Mouse (Mus musculus): ENCODE results near the gene Cys1.

Cys1 gene

DNA sequence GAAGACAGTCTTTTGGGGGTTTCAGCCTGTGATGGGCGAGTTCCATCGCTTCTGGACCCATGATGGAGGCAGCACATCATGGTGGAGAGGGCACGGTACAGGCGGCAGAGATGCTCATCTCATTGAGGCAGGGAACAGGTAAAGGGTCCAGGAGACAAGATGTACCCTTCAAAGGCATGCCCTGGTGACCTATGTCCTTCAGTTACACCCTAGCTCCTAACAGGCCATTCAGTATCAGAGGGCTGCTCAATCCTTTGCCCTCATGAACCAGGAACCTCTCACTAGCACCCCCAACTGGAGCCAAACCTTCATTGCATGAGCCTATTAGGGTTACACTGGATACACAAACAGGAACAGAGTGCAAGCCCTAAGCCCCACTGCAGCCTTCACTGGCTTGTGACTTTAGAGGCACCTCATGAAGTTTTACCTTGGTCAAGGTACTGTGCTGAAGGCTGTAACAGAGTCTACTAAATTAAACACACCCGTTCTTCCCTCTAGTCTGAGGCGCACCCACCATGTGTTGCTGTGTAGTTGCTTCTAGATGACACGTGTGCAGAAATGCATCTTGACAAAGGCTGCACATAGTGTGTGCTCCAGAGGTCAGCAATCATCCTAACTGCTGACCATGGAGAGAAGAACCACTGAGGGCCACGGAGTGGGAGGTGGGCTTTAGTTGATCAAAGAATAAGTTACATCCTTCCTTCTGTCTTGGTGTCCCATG is 16.0 kb upstream of the Cys1 start:
- DNase-seq: no peak

DNA sequence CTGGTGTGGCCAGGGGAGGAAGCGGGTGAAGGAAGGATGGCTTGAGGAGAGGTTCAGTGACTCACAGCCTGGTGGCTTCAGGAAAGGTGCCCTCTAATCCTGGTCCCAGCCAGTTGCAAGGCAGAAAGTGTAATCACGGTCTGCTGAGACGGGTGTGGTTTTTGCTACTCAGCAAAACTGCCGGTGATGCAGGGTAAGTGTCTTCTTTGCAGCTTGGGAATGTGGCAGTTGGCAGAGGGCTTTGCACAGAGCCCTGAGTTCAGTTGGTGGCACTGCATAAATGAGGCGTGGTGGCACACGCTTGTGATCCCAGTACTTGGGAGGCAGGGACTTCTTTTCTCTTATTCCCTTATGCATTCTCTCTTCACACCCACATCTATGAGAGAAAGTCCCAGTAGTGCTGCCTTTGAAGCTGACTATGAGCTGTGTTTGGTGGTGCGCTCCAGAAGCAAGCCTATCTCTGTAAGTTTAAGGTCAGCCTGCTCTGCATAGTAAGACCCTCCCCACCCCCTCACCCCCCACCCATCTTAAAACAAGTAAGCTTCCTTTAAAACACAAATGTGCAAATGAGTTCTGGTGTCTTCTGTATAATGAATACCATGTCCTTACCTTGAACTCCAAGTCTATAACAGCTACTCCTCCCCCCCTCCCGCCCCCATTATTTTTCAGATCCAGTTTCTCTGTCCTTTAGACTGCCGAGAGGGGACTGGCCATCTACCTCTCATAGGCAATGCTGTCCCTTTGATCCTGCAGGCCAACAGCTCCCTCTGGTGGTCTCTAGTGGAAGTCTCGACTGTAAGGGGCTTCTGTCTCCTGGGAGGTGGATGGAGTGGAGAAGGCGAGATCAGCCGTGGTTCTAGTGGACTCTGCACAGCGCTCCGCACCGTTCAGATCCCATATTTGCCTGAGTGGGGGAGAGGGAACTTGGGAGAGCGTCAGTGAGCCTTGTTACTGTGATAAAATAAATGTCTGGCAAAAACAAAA is 15.2 kb upstream of the Cys1 start:
- peak; percentile 94 for DNase-seq

DNA sequence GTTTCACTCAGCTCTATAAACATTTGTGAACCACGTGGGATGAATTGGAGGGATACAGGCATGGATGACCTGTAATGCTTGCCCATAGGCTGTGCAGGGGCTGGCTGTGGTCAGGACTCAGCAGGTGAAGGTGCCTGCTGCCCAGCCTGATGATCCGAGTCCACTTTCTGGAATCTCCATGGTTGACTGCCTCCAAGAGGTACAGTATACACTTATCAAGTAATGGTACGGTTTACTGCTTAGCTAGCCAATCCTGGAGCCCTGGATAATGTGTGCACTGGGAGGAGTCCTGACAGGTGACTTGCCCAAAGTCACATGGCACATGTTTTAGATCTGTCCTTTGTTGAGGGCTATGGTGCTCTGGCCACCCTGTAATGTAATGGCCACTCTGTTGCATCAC is 8.7 kb upstream of the Cys1 start:
- DNase-seq: no peak

DNA sequence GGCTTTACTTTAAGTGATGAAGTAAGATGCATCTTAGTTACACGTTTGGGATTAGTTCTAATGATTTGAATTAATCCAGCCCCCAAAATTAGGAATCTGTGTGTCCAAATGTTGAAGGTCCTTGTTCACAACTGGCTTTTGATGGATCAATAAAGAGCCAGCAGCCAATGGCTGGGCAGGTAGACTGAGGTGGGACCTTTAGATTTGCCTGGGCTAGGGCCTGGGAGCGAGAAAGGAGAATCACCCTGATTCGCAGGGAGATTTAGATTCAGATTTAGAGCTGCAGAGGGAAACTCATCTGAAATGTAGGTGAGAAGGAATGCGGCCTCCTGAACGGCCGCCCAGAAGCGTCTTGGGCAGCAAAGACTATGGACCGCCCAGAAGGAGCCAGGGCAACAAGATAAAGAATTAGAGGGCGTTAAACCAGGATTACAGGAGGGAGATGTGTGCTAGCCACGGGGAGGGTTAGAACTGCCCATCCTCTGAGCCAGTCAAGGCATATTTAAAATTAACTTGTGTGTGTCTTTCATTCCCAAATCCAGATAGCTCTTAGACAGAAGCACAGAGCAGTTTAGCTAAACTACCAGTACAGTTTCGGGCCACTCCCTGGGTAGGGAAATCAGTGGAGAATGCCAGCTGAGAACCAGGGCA is 5.2 kb upstream of the Cys1 start:
- no peak for DNase-seq

DNA sequence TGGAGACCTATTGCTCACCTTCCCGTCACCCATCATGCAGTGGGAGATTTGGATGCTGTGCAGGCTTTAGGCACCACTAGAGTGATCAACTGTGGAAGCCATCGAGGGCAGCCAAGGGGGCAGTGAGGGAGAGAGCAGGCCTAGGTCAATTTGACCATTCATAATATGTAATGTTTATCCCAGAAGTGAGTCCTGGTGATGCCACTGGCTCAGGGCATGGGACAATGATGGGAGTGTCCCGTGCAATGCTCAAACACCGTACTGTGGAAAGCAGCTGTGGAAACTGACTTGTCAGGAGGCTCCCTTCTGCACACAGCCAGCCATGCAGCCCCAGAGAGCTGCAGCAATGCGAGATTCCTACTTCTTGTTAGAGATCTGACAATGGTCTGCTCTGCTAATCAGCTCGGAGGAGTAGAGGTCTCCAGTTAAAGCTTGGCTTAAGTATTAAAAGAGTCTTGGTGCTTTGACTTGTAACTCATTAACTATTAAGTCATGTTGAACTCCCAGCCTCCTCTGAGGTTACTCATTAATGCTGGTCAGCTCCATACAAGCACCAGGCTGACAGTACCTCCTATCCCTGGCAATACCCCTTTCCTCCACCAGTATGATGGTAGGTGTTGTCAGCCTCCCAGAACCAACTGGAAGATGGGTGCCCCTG is 4.6 kb upstream of the Cys1 start:
- no peak for DNase-seq

DNA sequence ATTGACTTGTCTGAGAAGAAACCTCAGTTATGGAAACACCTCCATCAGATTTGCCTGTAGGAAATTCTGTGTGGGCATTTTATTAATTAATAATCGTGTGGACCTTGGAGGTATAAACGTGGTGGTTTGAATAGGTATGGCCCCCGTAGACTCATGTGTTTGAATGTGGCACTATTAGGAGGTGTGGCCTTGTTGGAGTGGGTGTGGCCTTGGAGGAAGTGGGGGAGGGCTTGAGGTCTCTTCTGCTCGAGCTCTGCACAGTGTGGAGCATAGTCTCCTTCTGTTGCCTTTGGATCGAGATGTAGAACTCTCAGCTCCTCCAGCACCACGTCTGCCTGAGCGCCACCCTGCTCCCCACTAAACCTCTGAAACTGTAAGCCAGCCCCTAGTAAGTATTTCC is 1.8 kb upstream of the Cys1 start:
- no peak for DNase-seq

DNA sequence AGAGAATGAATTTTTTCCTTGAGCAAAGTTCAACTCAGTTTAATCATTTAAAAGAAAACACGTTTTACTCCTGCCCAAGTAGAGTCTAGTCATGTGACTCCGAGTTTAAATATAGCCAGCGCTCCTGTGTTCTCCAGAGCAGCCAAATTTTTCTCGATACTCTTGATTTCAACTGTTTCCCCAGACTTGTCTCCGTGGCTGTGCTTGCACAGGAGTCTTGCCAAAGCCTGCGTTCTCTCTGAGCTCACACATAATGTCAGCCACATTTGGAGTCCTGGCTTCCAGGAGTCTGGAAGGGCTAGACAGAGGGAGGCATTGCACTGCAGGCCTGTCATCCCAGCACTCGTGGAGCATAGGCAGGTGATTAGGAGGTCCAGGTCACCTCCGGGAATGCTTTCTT is 950 bp upstream of the Cys1 start:
- peak; percentile 41 for DNase-seq

DNA sequence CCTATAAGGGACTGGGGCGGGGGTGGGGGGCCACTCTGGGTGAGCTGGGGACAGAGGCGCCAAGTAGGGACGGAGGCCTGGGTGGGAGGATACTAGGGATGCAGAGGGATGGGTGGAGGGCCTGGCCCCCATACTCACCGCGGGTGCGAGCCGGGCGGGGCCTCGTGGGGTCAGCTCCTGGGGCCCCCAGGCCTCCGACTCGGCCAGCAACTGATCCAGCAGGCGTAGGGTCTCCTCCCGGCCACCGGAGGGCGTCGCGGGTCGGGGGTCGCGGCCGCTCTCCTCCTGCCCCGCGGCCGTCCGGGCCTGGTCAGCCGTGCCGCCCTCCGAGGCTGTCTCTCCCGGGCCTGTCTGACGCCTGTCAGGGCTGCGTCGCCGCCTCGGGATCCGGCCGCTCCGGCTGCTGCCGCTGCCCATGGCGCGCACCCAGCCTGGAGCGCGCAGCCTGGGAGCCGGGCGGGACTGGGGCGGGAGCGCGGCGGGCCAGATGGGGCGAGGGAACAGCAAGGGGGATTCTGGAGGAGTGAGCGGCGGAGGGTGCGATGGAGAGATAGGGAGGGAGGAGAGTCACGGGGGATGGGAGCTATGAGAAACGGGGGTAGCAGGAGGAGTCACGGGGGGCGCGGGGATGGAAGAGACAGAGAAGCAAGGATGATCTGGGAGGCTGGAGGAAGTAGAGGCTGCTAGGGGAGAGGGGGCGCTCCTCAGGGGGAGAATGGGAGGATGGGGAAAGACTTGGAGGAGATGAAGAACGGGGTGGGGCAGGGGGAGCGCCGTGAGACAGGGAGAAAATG is 924 bp downstream of the Cys1 start:
- DNase-seq: peak; percentile 47

DNA sequence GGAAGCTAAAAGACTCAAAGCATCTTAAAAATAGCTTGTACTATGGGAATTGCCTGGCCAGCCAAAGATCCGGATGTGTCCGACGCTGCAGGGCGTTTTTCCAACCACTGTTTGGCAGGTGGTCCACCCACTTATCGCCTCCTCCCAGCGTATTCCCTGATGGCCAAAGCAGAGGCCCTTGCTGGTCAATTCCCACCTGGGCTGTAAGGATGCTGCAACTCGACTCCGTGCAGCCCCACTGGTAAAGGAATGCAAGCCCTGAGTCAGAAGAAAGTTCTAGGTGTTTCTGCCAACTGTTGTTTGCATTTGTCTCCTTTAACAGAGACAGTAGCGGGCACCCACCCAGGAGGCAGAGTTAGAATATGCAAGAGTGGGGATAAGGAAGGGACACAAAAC is 1.5 kb downstream of the Cys1 start:
- DNase-seq: peak; percentile 60

DNA sequence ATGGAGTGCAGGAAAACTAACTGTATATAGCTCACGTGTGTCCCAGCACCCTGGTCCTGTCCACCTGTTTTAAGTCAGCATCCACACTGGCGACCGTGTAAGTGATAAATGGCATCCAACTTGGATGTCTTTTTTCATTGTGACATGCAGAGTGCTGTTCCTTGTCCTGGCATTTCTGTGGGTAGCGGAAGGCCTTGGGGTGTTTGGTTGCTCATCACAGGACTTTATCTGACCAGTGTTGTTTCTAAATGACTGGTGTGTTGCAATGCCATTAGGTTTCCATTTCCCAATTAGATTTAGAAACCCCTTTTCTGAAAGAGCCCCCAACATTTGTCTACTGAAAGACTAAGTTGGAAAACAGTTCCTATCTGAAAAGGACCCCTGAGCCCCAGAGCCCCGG is 19.5 kb downstream of the Cys1 start:
- no peak for DNase-seq

DNA sequence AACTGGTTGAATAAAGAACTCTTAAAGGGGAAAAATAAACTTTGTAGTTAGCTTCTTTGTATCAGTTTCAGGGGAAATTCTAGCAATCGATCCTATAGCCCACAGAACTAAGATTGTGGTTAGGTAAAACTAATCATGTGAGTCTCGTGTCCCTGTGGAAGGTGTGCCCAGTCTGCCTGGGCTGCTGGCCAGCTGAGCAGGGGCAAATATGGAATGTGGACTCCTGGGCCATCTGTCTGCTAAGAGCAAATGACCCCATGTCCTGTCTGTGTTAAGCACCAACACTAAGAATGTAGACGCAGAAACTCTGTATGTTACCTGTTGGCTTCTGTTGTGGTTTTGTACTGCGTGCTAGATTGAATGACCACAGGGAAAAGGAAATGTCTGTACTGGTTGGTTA is 20.5 kb downstream of the Cys1 start:
- no peak for DNase-seq

DNA sequence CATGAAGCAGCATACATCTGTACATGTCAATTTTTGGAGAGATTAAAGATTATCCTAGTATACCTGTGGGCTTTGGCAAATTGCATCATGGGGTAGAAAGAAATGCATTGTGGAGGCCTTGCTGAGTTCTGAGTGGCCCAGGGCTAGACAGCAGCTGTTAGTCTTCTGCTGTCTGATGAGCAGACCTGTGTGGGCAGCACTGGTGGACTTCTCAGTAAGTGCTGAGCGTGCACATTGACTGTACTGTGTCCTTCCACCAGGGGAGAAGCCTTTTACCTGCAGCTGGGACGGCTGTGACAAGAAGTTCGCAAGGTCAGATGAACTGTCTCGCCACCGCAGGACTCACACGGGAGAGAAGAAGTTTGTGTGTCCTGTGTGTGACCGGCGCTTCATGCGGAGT is 21.7 kb downstream of the Cys1 start:
- no peak for DNase-seq

DNA sequence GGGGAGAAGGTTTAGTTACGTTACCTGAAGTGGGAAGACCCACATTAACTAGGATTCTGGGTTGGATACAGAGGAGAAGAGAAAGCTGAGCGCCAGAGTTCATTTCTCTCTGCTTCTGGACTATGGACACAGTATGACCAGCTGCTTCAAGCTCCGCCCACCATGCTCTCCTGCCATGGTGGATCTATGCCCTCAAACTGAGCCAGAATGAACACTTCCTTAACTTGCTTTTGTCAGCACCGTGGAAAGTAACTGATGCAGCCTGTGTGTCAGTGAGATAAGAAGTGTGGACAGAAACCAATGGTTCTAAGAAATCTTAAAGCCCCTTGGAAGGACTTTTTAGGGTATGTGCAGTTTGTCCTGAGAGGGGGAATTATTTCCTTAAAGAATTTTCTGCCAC is 22.6 kb downstream of the Cys1 start:
- peak; percentile 31 for DNase-seq

DNA sequence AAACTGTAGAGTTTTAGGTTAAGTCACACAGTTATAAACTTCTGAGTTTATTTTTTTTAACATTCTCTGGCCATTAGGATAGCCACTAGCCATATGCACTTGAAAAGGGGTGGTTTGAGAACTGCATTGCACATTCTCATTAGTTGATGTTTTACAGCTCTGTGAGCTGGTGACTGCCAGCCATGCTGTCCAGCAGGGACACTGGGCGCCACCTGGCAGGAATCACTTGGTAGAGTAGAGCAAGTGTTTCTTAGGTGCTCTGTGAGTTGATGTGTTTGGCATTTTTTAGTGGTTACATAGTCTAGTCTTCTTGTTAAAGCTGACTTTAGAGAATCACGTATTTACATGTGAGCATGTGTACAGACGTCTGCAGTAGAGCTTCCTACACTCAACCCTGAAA is 25.2 kb downstream of the Cys1 start:
- DNase-seq: no peak

DNA sequence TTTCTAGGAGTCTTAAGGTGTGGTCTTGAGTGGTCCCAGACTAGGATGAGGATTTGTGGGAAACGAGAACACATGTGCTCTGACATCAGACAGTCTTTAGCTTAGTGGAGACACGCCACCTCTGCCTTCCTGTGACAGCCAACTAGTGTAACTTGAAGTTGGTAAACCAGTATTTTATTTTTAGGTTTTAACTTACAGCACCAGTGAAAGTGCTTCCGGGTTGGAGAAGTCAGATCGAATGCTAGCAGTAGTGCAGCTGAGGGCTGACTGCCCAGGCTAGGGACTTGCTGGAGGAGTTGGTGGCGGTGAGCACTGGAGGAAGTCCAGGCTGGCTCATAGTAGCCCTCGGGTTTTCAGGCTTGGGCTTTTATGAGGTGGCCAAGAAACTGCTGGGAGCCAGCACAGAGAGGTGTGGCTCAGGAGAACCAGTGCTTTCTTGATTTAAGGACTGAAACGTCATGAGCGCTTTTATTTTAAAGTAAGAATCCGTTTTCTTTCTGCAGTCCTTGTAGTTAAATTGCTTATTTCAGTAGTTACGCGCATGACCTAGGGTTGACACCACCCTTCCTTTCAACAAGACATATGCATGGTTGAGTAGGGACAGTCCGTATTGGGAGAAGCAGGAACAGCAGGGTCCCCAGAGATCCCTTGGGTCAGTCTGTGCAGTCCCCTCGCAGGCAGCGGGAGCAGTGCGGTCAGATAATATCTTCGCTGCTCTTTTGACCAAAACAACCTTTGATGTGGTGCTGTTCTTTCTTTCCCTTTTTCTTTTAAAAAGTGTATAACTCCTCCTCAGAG is 27.3 kb downstream of the Cys1 start:
- DNase-seq: no peak

DNA sequence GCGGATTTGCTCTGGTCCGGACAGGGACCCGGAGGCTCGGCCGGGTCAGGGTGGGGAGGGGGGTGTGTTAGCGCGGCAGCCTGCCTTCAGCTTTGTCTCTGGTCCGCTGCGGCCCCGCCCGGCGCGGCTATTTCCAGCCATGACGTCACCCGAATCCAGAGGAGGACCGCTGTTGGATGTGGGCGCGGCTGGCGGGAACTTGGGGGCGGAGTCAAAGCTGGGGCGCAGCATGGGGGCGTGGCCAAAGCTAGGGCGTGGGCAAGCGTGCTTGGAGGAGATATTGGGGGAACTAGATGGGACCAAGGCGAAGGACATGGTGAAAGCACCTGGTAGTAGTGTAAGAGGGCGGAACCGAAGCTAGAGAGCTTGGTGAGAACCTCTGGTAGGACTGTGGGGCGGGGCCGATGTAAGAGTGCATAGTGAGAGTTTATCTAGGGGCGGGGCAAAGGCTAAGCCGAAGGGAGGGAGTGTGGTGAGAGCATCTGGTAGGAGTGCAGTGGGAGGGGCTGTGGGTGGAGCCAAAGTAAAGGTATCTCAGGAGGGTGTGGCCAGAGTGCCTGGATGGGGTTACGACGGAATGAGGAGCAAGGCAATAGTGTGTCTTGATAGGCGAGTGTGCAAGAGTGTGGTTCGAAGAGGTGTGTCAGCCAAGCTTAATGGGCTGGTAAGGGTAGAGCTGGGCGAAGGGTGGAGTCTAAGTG is 29.8 kb downstream of the Cys1 start:
- DNase-seq: peak; percentile 99

DNA sequence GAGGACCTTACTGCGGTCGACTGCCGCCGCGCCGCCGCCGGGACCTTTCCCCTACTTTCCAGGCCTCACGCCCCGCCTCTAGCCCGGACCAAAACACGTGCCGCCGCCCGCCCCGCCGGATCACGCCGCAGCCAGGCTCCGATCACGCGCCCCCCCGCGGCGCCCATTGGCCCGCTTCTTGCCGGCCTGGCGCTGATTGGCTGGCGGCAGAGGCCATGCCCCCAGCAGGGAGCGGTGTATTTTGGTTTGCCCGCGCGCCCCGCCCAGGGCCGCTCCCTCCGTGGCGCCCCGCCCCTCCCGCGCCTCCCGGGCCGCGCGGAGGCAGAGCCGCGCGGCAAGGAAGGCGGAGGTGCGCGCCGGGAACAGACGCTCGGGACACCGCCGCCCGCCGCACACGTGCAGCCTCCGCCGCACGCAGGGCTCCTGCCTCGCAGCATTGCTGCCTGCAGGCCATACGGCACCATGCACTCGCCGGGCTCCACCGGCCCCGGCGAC is 30.5 kb downstream of the Cys1 start, which contains the start of gene Klf11:
TSS of gene Klf11 (plus strand) at position 212 of the 495 bp plus-strand sequence.
- DNase-seq: peak; percentile 99

DNA sequence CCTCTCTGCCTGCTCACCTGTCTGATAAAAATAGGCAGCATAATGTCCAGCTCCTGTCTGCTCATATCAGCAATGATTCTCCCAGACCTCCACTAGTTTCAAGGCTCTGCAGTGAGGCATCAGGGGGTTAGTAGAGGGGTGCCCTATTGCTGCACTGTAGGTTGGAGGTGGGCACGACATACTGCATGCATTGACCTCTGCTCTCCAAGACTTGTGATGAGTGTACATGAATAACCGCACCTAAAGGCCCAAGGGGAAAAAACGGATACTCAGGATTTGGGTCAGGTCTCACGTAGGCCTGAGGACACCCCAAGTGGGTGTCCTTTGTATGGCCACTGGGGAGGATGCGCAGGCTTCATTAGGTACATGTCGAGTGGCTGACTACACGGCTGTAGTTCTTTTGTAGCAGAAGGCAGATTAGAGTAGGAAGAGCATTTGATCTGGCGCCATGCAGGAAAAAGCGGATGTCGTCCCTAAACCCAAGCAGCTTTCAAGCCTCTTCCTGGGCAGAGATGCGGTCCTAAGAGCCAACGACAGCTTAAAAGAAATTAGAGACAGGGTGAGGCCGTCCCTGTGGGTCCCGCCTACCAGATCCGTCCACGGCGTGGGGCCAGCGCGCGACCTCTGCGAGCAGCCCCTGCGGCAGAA is 31.1 kb downstream of the Cys1 start:
- no peak for DNase-seq

DNA sequence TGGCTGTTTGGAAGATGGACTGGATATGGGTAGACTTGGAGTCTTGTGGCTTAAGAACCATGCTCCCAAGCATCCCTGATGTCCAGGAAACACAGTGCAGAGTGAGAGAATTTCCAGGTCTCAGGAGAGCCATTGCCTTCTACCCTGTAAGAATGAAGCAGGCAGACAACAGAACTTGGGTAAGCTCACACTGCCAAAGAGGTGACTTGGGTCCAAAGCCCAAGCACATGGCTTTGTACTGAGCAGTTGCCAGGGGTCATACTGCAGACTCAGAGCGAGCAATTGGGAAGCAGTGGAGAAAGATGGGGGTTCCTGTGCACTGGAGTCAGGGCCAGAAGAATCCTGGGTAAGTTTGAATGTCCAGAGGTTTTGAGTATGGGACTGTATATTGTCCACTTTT is 33.5 kb downstream of the Cys1 start:
- no peak for DNase-seq

DNA sequence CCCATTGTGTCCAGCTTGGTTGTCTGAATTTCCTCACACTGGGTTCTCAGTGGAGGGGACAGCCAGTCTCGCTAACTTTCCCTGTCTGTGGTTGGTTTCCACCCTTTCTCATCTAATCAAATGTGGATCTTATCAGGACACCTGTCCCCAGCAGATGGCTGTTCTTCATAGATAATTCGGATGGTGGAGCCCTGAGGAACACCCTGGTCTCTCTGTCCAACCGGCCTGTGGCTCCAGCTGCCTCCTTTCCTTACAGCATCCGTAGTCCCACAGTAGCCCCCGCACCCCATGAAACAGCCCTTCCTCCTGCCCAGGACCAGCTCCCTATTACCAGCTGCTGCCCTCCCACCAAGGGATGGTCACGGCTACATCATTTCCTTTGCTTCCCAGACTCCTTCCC is 35.7 kb downstream of the Cys1 start:
- DNase-seq: no peak
